Mouse (Mus musculus) lung, postnatal 10 days (tissue): ENCODE measurements around the gene Fam107a.
"Not testable (repeated sequence)": the region's sequence is repeated elsewhere in the genome, so short reads cannot be mapped to it uniquely, and the experiment has no call there.

Experiments
- DNase-seq: peaks from one replicate; pipeline ENCODE4 v3.0.0; 2021

Gene Fam107a

GRCm38 (mm10) chr14:8315169-8315568 lies 2.7 kb downstream of the Fam107a start:
- DNase-seq: no peak

GRCm38 (mm10) chr14:8314536-8314935 lies 3.3 kb downstream of the Fam107a start:
- DNase-seq: peak; percentile 48

- DNase-seq: no peak
Measured at GRCm38 (mm10) chr14:8313877-8314276, 3.9 kb downstream of the Fam107a start.

- peak; percentile 71 for DNase-seq
Measured at GRCm38 (mm10) chr14:8309621-8310141, 8.1 kb downstream of the Fam107a start.

- no peak for DNase-seq
Measured at GRCm38 (mm10) chr14:8308650-8309049, 9.2 kb downstream of the Fam107a start.

- DNase-seq: no peak
Measured at GRCm38 (mm10) chr14:8306884-8307283, 10.9 kb downstream of the Fam107a start.

GRCm38 (mm10) chr14:8305014-8305413 lies 12.8 kb downstream of the Fam107a start:
- no peak for DNase-seq

- no peak for DNase-seq
Measured at GRCm38 (mm10) chr14:8304082-8304481, 13.7 kb downstream of the Fam107a start.

GRCm38 (mm10) chr14:8302687-8303086 lies 15.1 kb downstream of the Fam107a start:
- no peak for DNase-seq

GRCm38 (mm10) chr14:8300281-8300680 lies 17.5 kb downstream of the Fam107a start:
- peak; percentile 74 for DNase-seq

- DNase-seq: peak; percentile 60
Measured at GRCm38 (mm10) chr14:8297889-8298293, 19.9 kb downstream of the Fam107a start.

- DNase-seq: no peak
Measured at GRCm38 (mm10) chr14:8294257-8294656, 23.6 kb downstream of the Fam107a start.

- DNase-seq: peak; percentile 31
Measured at GRCm38 (mm10) chr14:8286595-8286994, 31.2 kb downstream of the Fam107a start.

GRCm38 (mm10) chr14:8283784-8284183 lies 34.0 kb downstream of the Fam107a start:
- DNase-seq: no peak

GRCm38 (mm10) chr14:8271281-8271680 lies 46.5 kb downstream of the Fam107a start:
- not testable (repeated sequence) for DNase-seq

- no peak for DNase-seq
Measured at GRCm38 (mm10) chr14:8264378-8264777, 53.4 kb downstream of the Fam107a start.

GRCm38 (mm10) chr14:8262242-8262641 lies 55.6 kb downstream of the Fam107a start:
- DNase-seq: no peak

- DNase-seq: no peak
Measured at GRCm38 (mm10) chr14:8260214-8260613, 57.6 kb downstream of the Fam107a start.

GRCm38 (mm10) chr14:8259166-8259565 lies 58.7 kb downstream of the Fam107a start, which contains the start of gene Acox2:
Gene Acox2, minus strand, starts transcription at chr14:8259353.
- no peak for DNase-seq

GRCm38 (mm10) chr14:8258752-8259151 lies 59.1 kb downstream of the Fam107a start:
- peak; percentile 24 for DNase-seq

GRCm38 (mm10) chr14:8258335-8258627 lies 59.5 kb downstream of the Fam107a start:
- no peak for DNase-seq

- DNase-seq: no peak
Measured at GRCm38 (mm10) chr14:8257521-8258334, 60.1 kb downstream of the Fam107a start.

GRCm38 (mm10) chr14:8256881-8257280 lies 60.9 kb downstream of the Fam107a start:
- no peak for DNase-seq

GRCm38 (mm10) chr14:8256072-8256471 lies 61.8 kb downstream of the Fam107a start:
- no peak for DNase-seq
